Mouse (Mus musculus) bone marrow, adult 2 months (tissue): ENCODE measurements around the gene Rbx1.

ENCODE experiments used
- CTCF ChIP-seq: fragments of 200-500 bp; IDR thresholded peaks from 2 replicates; pipeline ENCODE4 v1.5.1; 2011; ENCODE audit warnings: low read length, control low read depth; ENCODE audit not compliant: control insufficient read depth, insufficient read depth
- POLR2A ChIP-seq: fragments of 200-500 bp; IDR thresholded peaks from 2 replicates; pipeline ENCODE4 v1.6.1; 2011; ENCODE audit warnings: low read depth, mild to moderate bottlenecking, control low read depth, low read length, borderline replicate concordance; ENCODE audit not compliant: control insufficient read depth

GRCm38 (mm10) chr15:81425311-81425710, 40.8 kb upstream of the Rbx1 start:
- no peak for TF ChIP-seq POLR2A
- no peak for TF ChIP-seq CTCF
